Mouse (Mus musculus) stomach, embryonic 15.5 days (tissue): ENCODE measurements around the gene AA467197. TPM values are rescaled to one million over a fixed set of nuclear protein-coding genes. Genes with fewer than 3 reads are reported as not detected.

Experiments
- ATAC-seq: fragments of 200-750 bp; cut with Nextera tagmentation; 2 replicates; pipeline ENCODE4 v1.8.0; 2017; ENCODE audit warnings: low read depth, moderate number of reproducible peaks, moderate TSS enrichment; ENCODE audit not compliant: insufficient read depth, low FRiP score
- H3K27ac ChIP-seq: fragments of 300-500 bp; sonication (generic); 2 replicates; pipeline ENCODE4 v1.5.1; 2015; ENCODE audit warnings: mild to moderate bottlenecking, inconsistent platforms
- H3K27me3 ChIP-seq: fragments of 300-500 bp; sonication (generic); replicated peaks from 2 replicates; pipeline ENCODE4 v1.6.1; 2015; ENCODE audit warnings: inconsistent platforms
- H3K36me3 ChIP-seq: fragments of 300-500 bp; sonication (generic); 2 replicates; pipeline ENCODE4 v1.6.1; 2015; ENCODE audit warnings: inconsistent platforms
- H3K4me1 ChIP-seq: fragments of 300-500 bp; sonication (generic); 2 replicates; pipeline ENCODE4 v1.6.1; 2015; ENCODE audit warnings: inconsistent platforms
- H3K4me2 ChIP-seq: fragments of 300-500 bp; sonication (generic); 2 replicates; pipeline ENCODE4 v1.6.1; 2015; ENCODE audit warnings: mild to moderate bottlenecking, inconsistent platforms
- H3K4me3 ChIP-seq: fragments of 300-500 bp; sonication (generic); replicated peaks from 2 replicates; pipeline ENCODE4 v1.5.1; 2015; ENCODE audit warnings: inconsistent platforms
- H3K9ac ChIP-seq: fragments of 300-500 bp; sonication (generic); 2 replicates; pipeline ENCODE4 v1.6.1; 2015; ENCODE audit warnings: inconsistent platforms
- H3K9me3 ChIP-seq: fragments of 300-500 bp; sonication (generic); 2 replicates; pipeline ENCODE4 v1.6.1; 2016; ENCODE audit warnings: inconsistent platforms
- WGBS: fragments of 180-500 bp; shearing (Covaris S2); methylation state at CpG from one replicate; pipeline ENCODE4 v1.1.7; 2015; 5-methylcytosine and 5-hydroxymethylcytosine counted together
- polyA plus RNA-seq: library from polyadenylated mRNA; unstranded; fragments of >200 nt; fragmentation: Nextera tagmentation; extraction: Ambion mirVana; gene quantifications from 2 replicates; pipeline ENCODE4 v1.2.1, GENCODE M21; 2015

AA467197 gene
- polyA plus RNA-seq, 1 experiment from 2014 or later: 15.2 TPM

DNA sequence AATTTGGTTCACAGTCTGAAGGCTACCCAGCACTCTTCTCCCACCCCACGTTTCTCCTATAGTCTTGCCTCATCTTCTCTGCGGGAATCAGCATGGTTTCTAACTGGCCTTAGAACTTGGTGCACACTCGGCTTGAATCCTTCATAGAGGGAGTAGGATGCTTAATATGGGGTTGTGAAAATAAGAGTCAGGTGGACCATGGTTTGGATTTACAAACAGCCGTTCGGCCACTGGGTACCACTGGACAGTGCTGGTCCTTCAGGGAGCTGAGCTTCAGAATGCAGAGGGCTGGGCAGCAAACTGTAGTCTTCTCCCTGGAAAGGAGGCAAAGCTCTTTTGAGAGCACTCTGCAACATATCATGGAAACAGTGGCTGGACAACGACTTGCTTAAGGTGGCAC, 19.0 kb upstream of the AA467197 start:
- no peak for ATAC-seq
- H3K4me1 ChIP-seq: no peaks in the 10 kb centered on the region
- H3K9ac ChIP-seq: no peak overlapping the region
- 81% methylated on average over 6 of the region's 6 CpGs for WGBS
- H3K4me2 ChIP-seq: no peak overlapping the region
- no peak overlapping the region for H3K4me3 ChIP-seq
- H3K27ac ChIP-seq: no peak overlapping the region
- H3K9me3 ChIP-seq: no peaks in the 10 kb centered on the region
- no peaks in the 10 kb centered on the region for H3K36me3 ChIP-seq
- H3K27me3 ChIP-seq: no peaks in the 10 kb centered on the region

DNA sequence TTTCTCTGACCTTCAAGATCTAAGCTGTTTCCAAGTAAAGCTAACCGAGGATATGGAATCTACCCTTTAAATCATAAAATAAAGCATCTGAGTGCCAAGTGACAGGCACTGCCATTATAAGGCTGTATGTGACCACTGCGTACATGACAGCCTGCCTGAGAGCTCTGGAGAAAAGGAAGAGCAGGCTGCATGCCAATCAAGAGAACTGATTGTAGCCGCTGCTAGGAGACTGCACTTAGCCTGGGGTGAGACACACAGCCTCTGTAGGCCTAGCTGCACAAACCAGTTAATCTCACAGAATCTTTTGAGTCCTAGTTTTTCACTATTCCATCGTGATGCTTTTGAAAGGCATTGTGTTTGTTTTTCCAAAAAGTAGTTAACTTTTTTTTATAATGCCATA, 18.1 kb upstream of the AA467197 start:
- no peak overlapping the region for H3K27ac ChIP-seq
- H3K4me3 ChIP-seq: no peak overlapping the region
- H3K9me3 ChIP-seq: no peaks in the 10 kb centered on the region
- no peak for ATAC-seq
- H3K4me1 ChIP-seq: no peaks in the 10 kb centered on the region
- WGBS: 69% methylated on average over 4 of the region's 4 CpGs
- H3K4me2 ChIP-seq: no peak overlapping the region
- no peaks in the 10 kb centered on the region for H3K36me3 ChIP-seq
- H3K27me3 ChIP-seq: no peaks in the 10 kb centered on the region
- H3K9ac ChIP-seq: no peak overlapping the region

DNA sequence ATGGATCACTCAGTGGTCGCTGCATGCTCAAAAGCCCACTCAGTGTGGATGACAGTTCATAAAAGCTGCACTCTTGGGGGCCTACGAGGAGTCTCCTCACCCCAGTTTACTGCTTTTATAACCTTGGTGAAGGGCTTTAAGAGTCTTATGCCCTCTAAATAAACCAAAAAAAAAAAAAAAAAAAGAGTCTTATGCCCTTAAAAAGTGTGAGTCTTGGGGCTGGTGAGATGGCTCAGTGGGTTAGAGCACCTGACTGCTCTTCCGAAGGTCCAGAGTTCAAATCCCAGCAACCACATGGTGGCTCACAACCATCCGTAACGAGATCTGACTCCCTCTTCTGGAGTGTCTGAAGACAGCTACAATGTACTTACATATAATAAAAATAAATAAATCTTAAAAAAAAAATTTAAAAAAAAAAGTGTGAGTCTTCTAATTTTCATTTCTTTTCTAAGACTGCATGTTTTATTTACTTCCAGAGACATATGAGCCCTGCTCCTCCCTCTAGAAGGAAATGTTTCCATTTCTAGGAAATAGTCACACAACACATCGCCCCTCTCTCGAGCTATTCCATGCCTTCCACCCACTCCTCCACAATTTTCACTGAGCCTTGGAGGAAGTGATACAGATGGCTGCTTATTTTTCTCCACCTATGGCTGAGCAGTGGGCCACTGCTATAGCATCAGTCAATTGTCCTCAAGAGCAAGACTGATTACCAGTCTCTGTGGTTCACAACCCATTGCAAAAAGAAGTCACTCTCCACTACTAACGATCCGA, 15.3 kb upstream of the AA467197 start:
- H3K4me2 ChIP-seq: no peak overlapping the region
- no peaks in the 10 kb centered on the region for H3K27me3 ChIP-seq
- H3K9ac ChIP-seq: no peak overlapping the region
- H3K9me3 ChIP-seq: no peaks in the 10 kb centered on the region
- no peak overlapping the region for H3K27ac ChIP-seq
- WGBS: 80% methylated on average over 9 of the region's 9 CpGs
- ATAC-seq: no peak
- H3K36me3 ChIP-seq: no peaks in the 10 kb centered on the region
- H3K4me1 ChIP-seq: no peaks in the 10 kb centered on the region
- H3K4me3 ChIP-seq: no peak overlapping the region

DNA sequence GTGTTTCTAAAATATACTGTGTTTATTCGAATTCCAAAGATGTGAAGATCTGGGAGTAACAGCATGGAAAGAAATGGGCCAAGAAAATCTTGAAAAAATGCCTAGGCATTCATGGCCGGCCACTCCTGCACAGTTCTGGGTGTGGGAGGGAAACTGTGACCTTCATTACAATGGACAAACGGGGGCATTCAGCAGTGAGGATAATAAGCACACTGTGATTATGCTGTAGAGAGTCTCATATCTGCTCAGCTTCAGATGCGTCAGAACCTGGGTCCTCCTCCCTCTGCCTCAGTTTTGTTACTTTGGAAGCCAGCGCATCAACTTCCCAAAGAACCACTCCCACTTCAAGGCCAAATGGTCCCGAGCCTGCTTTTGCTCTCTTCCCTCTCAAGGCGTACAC, 10.9 kb upstream of the AA467197 start:
- 55% methylated on average over 7 of the region's 7 CpGs for WGBS
- Histone ChIP-seq H3K9ac (no peak overlapping the region), H3K4me2 (no peak overlapping the region), H3K27me3 (no peaks in the 10 kb centered on the region), H3K4me3 (no peak overlapping the region), H3K27ac (no peak overlapping the region), H3K36me3 (no peaks in the 10 kb centered on the region), H3K4me1 (no peaks in the 10 kb centered on the region), H3K9me3 (no peaks in the 10 kb centered on the region)
- ATAC-seq: no peak

DNA sequence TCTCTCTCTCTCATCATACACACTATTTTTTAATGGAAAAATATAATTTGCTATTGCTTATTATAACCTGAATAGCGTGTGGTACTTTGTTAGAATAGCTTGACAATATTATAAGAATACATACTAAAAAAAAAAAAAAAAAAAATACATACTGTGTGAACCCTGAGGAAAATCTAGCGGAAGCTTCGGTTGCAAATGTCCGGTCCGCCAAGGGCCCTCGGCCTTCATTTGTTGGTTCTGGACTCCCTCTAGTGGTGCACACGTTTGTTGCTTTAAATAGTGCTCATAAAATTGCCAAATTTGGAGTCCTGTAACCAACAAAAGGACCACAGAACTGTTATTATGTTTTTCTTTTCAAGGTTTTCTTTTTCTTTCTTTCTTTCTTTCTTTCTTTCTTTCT, 7.8 kb upstream of the AA467197 start:
- Histone ChIP-seq H3K4me3 (no peak overlapping the region), H3K36me3 (peaks cover 7% of the 10 kb centered on the region; the same call in 1 of the 2 replicates), H3K9ac (no peak overlapping the region), H3K27ac (no peak overlapping the region), H3K4me1 (peaks cover 9% of the 10 kb centered on the region; the same call in 1 of the 2 replicates), H3K4me2 (no peak overlapping the region), H3K9me3 (no peaks in the 10 kb centered on the region), H3K27me3 (no peaks in the 10 kb centered on the region)
- no peak for ATAC-seq
- 1% methylated on average over 7 of the region's 7 CpGs for WGBS

DNA sequence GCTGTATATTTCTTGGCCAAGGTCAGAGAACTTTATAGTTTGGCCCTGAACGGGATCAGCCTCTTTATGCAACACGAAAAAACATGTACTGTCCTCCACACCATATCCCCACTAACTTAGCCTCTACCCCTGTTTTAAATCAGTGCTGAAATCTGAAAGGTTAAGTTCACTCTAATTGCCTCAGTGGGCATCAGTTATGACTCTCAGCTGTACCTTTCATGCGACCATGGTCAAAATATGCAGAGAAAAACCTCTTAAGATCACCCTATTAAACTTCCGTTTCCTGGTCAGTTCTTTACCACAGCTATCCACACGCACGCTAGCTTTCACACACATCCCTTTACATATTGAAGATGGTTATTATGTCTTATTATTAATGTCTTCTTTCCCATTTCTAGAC, 6.9 kb upstream of the AA467197 start:
- H3K9me3 ChIP-seq: no peaks in the 10 kb centered on the region
- H3K9ac ChIP-seq: no peak overlapping the region
- ATAC-seq: no peak
- H3K4me3 ChIP-seq: no peak overlapping the region; the same call in 1 of the 2 replicates
- peaks cover 7% of the 10 kb centered on the region; the same call in 1 of the 2 replicates for H3K36me3 ChIP-seq
- no peak overlapping the region for H3K27ac ChIP-seq
- peaks cover 9% of the 10 kb centered on the region; the same call in 1 of the 2 replicates for H3K4me1 ChIP-seq
- H3K27me3 ChIP-seq: no peaks in the 10 kb centered on the region
- 53% methylated on average over 6 of the region's 6 CpGs for WGBS
- peak overlapping the region; percentile 93 for H3K4me2 ChIP-seq

DNA sequence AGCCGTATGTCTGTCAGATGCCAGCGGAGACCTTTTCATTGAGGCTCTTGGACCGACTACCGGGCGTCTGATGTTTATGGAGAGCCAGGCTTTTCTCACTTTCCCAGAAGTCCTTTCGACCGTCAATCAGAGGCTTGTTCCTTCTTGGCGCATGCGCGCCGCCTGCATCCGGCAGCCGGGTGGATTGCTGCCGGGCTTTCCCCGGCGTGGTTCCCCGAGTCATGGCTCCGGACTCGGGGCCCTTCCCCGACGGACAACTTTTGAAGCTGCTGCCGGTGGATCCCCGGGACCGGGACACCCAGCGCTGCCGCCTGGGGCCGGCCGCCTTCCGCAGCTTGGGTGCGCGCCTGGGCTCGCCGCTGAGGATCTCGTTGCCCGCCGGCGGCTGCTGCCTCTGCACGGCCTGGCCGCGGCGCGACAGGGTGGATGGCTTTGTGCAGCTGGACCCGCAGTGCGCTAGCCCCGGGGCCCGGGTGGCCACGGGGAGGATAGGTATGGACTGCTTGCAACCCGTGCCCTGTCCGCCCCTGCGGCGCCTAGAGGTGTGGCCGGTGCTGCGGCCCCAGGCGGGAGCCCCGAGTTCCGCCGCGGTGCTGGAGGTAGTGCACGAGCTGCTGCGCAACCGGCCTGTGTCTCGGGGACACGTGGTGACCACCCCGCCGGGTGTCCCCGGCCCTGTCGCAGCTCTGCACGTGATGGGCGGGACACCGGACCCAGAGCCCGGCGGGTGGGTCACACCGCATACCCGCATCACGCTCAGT, 6.1 kb upstream of the AA467197 start:
- WGBS: under 1% methylated on average over 70 of the region's 75 CpGs
- Histone ChIP-seq H3K4me2 (peak overlapping the region; percentile 93), H3K27me3 (no peaks in the 10 kb centered on the region), H3K27ac (peak overlapping the region; percentile 73), H3K4me1 (peaks cover 9% of the 10 kb centered on the region; the same call in 1 of the 2 replicates), H3K9ac (peak overlapping the region; percentile 91), H3K36me3 (peaks cover 7% of the 10 kb centered on the region; the same call in 1 of the 2 replicates), H3K9me3 (no peaks in the 10 kb centered on the region), H3K4me3 (peak overlapping the region; percentile 94)
- ATAC-seq: peak; percentile 74

DNA sequence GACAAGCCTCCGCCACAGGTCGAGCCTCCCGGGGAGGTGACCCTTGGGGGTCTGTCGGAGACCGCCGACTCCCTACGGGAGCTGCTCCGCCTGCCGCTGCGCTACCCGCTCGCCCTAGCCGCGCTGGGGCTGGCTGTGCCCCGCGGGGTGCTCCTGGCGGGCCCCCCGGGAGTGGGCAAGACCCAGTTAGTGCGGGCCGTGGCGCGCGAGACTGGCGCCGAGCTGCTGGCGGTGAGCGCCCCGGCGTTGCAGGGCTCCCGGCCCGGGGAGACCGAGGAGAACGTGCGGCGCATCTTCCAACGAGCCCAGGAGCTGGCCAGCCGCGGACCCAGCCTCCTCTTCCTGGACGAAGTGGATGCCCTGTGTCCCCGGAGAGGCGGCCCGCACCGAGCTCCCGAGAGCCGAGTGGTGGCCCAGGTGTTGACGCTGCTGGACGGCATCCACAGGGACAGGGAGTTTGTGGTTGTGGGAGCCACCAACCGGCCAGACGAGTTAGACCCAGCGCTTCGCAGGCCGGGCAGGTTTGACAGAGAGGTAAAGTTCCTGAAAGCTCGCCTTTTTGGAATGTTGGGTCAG, 5.5 kb upstream of the AA467197 start:
- ATAC-seq: peak; percentile 47
- peaks cover 9% of the 10 kb centered on the region; the same call in 1 of the 2 replicates for H3K4me1 ChIP-seq
- H3K27me3 ChIP-seq: no peaks in the 10 kb centered on the region
- under 1% methylated on average over 53 of the region's 53 CpGs for WGBS
- peak overlapping the region; percentile 94 for H3K4me3 ChIP-seq
- H3K4me2 ChIP-seq: peak overlapping the region; percentile 93
- peak overlapping the region; percentile 91 for H3K9ac ChIP-seq
- peak overlapping the region; percentile 73 for H3K27ac ChIP-seq
- H3K9me3 ChIP-seq: no peaks in the 10 kb centered on the region
- peaks cover 7% of the 10 kb centered on the region; the same call in 1 of the 2 replicates for H3K36me3 ChIP-seq

DNA sequence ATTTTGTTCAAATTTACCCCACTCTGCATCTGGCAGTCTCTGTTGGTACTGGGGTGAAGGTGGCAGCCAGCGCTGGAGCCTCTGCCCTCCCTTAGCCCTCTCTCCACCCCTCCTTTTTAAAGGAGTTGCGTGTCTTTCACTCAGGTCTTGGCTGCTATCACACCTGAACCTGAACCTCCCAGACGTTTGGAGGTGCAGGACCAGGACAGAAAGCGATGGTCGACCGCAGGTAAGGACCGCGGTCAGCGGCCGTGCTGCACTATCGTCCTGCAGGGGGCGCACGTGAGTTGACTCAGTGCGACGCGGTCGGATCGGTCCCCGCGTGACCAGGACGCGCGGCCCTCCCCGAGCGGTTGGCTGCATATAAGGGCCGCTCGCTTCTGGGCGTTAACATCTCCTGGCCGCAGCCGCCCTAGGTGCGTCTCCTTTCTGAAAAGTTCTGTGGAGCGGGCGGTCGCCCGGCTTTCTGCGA, 776 bp downstream of the AA467197 start:
- 2% methylated on average over 36 of the region's 36 CpGs for WGBS
- Histone ChIP-seq H3K9ac (no peak overlapping the region), H3K4me3 (peak overlapping the region; percentile 44), H3K4me2 (peak overlapping the region; percentile 83), H3K27me3 (0 out of 2 replicates have a peak, but pooled peaks cover 3% of the 10 kb centered on the region), H3K4me1 (0 out of 2 replicates have a peak, but pooled peaks cover 4% of the 10 kb centered on the region), H3K27ac (no peak overlapping the region), H3K36me3 (peaks cover 7% of the 10 kb centered on the region; the same call in 1 of the 2 replicates), H3K9me3 (no peaks in the 10 kb centered on the region)
- ATAC-seq: peak; percentile 84

DNA sequence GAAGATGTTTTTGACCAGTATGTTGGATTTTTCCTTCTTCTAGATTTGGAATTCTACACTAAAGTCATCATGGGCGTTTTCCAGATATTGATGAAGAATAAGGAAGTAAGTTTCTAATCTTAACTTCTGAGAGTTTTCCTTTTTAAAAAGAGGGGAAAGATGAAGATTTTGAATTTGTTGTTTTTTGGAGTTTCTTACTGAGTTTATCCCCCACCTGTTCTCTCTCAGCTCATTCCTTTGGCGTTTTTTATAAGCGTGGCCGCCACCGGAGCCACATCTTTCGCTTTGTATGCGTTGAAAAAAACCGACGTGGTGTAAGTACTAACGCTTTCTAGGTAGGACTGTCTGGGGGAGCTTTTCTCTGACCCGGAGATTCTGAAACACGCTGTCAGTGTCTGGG, 1.2 kb downstream of the AA467197 start:
- 35% methylated on average over 12 of the region's 12 CpGs for WGBS
- peak overlapping the region; percentile 44 for H3K4me3 ChIP-seq
- no peak overlapping the region for H3K9ac ChIP-seq
- peaks cover 5% of the 10 kb centered on the region; the same call in 1 of the 2 replicates for H3K36me3 ChIP-seq
- H3K9me3 ChIP-seq: no peaks in the 10 kb centered on the region
- 0 out of 2 replicates have a peak, but pooled peaks cover 3% of the 10 kb centered on the region for H3K27me3 ChIP-seq
- no peak for ATAC-seq
- H3K4me2 ChIP-seq: peak overlapping the region; percentile 83
- H3K4me1 ChIP-seq: 0 out of 2 replicates have a peak, but pooled peaks cover 4% of the 10 kb centered on the region
- H3K27ac ChIP-seq: no peak overlapping the region

DNA sequence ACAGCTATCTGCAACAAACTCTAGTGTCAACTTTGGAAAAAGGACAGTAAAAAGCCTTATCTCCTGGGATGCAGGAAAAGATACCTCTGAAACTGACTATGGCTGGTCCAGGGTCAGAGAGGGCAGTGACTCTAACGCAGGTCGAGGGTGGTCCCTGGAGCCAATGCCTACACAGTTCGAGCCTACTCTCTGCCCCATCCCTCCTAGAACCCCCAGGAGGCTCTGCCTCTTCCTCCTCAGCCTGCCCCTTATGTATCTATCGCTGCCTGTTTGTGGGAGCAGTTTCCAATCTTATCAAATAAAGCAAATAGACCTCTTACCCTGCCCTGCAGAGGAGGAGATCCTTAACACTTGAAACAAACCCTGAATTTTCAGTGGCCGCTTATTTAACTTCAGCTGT, 1.9 kb downstream of the AA467197 start:
- Histone ChIP-seq H3K4me3 (no peak overlapping the region), H3K27me3 (0 out of 2 replicates have a peak, but pooled peaks cover 3% of the 10 kb centered on the region), H3K9me3 (no peaks in the 10 kb centered on the region), H3K36me3 (no peaks in the 10 kb centered on the region), H3K4me1 (0 out of 2 replicates have a peak, but pooled peaks cover 4% of the 10 kb centered on the region), H3K9ac (no peak overlapping the region), H3K4me2 (no peak overlapping the region), H3K27ac (no peak overlapping the region)
- no peak for ATAC-seq
- 29% methylated on average over 5 of the region's 5 CpGs for WGBS
